Mouse (Mus musculus) retina, embryonic 14.5 days (tissue): ENCODE measurements around the gene Cpne9.
A peak's percentile ranks its signal among the peaks of the same experiment; 100 is the strongest.

ENCODE experiments used
- DNase-seq: peaks from one replicate; pipeline ENCODE4 v3.0.0-alpha.2; 2015; ENCODE audit warnings: low spot score

Gene Cpne9

DNA sequence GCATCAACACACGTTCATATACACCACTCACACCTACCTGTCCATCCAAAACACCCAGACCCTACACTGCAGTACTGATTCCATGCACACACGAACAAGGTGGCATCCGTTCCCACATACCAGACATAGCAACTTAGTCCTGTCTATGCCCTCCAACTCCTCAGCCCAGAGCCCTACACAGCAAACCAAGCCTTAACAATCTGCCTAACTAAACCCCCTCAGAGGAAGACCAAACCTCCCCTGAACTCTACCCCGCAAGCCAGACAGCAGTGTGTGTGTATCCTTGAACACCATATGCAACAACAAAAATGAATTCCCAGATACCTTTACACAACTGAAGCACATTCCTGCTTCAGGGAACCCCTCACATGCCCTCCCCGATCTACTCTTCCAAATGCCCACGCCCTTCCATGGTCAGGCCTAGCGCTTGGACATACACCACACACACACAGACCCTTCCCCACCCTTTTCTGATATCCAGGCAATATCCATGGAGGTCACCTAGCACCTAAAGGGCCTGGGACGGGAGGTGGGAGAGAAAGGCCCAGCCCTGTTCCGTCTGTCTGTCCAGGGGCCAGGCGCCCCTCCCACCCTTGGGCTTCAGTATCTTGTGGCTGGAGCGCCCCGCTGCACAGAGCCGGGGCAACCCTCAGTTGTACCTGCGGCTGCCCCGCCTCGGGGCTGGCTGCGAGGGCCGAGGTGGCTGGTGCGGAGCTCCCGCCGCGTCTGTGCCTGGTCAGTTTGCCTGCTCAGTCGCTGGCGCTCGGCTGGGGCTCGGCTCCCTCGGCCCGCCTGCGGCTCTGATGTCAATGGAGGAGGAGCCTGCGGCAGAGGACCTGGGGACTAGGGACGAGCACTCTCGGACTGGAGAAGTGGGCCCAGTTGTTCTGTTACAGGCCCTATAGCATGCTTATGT lies 61.3 kb downstream of the Cpne9 start, which contains the start of gene Camk1:
Gene Camk1 (minus strand): TSS at position 808 of the 916 bp plus-strand sequence.
- DNase-seq = peak; percentile 68

DNA sequence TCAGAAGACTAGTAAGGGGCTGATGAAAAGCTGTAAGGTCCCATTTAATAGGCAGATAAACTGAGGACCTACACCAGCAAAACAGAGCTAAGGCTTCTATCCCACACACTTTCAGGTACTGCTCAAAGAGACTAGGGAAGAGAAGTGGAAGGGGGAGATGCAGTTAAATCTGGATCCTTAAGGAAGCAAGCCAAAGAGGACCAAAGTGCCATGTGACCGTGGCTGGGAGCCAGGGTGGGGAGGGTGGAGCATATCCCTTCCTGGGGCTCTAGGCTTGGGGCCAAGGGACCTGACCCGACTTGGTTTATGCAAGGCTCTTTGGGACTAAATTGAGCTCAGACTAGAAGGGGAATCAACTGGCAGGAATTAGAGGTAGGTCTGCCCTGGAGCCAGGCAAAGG lies 62.2 kb downstream of the Cpne9 start:
- no peak for DNase-seq

DNA sequence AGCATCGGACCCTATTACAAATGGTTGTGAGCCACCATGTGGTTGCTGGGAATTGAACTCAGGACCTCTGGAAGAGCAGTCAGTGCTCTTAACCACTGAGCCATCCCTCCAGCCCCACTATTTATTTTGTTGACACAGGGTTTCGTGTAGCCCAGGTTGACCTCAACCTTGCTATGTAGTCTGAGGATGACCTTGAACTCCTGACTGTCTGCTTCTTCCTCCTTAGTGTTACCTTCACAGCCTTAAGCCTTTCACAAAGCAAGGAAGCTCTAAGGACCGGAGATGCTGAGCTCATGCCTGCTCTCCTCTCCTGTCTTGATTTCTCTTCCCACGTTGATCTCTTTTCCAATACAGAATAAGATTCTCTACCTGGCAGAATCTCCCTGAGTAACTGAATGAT lies 64.8 kb downstream of the Cpne9 start:
- DNase-seq = no peak

DNA sequence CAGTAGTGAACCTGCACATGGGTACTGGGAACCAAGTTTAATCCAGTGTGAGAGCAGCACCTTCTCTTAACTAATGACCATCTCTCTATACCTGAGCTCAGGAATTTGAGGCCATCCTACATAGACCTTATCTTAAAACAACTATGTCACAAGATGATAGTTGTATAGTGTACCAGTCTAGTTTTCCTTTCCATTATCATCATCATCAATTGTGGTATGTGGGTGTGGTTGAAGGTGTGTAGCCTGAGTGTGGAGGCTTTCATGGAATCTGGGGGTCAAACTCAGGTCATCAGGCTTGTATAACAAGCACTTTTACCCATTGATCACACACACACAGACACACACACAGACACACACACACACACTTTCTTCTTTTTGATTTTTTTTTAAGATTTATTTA lies 68.4 kb downstream of the Cpne9 start:
- no peak for DNase-seq

DNA sequence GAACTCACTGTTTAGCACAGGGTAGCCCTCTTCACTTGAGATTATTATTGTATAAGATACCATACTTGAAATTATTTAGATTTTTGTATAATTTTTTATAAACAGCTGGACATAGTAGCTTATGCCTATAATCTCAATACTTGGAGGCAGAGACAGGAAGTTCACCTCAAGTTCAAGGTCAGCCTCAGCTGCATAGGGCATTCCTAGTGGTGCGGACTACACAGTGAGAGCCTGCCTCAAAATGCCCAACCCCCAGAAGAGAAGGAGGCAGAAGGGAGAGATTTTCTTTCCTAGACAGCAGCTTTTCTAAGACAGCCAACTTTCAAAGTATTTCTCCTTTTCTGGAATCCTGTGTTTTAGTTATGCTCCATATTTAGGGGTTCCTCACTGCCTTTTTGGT lies 69.1 kb downstream of the Cpne9 start:
- no peak for DNase-seq

DNA sequence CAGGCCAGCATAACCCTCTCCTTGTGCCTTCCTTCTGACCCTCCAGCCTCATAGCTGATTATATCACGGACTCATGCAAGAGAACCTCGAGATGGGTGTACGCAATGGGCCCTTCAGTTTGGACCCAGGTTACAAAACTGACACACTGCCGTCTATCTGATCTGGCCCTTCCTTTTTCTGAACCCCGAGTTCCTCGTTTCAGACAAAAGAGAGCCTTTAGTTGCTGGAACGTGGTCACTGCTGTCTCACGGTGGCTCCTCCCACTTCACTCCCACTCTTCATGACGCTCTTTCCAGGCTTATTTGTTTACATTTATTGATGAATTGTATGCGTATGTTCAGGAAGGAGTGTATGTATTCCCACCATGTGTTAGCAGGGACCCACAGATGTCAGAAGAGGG lies 69.5 kb downstream of the Cpne9 start:
- DNase-seq = no peak

DNA sequence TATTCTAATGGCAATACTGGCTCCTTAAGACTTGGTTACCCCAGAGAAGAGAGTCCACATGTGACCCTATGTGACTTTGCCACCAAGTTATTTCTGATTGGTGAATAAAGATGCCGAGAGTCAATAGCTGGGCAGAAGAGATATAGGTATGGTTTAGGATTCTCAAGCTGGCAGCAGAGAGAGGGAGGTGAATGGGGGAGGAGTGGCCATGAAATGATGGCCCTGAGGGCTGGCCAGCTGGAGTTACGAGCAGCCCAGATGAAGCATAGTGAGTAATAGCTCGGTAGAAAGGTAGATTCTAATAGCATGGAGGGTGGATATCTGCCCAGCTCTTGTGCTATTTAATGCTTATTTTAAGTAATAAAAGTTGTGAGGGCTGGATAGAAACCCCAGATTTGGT lies 70.7 kb downstream of the Cpne9 start:
- DNase-seq = no peak

DNA sequence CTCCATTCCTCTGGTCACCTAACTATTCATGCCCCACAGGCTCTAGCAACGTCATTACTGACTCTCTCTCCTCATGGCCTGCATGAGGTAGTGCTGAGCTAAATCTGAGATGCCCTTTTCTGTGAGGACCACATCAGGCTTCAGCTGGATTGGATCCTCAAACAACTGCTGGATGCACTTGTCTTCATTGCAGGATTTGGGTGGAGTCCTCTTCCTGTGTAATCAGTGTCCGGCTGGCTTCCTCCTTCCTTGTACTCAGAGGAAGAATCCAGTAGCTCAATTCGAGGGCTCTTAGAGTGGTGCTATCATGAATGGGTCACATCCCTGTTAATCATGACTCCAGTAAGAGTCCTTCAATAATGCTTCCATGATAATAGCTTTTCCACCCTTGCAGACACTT lies 71.6 kb downstream of the Cpne9 start:
- DNase-seq = no peak
